Mouse (Mus musculus) WW6 (cell line): ENCODE results near the gene Spef1.
A peak's percentile ranks its signal among the peaks of the same experiment; 100 is the strongest.

Source experiments
- DNase-seq: peaks from one replicate; pipeline ENCODE4 v3.0.0-alpha.2; 2013; ENCODE audit warnings: low read depth, low spot score

Spef1 gene

DNA sequence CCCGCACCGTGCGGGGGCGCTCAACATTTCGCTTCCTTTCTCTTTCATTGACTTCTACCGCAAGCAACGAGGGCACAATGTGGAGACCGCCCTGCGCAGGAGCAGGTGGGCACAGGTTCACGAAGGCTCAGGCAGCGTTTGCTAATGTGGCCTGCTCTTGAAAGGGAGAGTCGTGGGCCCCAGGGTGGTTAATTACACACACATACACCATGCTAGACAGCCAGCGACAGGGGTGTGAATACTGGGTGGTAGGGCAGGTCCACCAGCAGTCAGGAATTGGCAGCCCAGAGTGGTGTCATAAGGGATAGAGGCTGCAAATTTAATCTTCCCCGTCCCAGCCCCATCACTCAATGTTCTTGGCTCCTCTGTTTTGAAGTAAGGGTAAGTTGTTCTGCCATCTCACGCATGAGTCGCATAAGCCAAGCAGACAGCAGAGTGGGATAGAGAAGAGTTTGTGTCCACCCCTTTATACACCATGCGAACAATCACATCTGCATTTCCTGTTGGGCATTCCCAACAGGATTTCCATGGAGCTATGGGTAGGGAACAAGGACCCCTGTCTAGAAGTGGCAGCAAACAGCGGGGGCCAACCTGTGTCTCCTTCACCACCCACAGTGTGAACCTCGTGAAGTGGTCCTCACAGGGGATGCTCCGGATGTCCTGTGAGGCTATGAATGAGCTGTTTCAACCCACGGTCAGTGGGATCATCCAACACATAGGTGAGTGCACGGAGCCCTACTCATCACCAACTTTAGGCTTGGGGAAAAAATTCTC is 43.9 kb downstream of the Spef1 start:
- DNase-seq = no peak

DNA sequence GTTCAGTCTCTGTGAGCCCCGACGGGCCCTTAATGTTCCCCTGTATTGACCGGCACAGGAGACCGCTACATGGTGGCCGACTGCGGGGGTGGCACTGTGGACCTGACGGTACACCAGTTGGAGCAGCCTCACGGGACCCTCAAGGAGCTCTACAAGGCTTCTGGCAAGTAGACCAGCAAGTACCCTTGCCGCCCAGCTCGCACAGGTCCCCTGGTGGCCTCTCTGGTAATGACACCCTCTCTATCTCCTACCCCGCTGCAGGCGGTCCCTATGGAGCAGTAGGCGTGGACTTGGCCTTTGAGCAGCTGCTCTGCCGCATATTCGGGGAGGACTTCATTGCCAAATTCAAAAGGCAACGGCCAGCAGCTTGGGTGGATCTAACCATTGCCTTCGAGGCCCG is 44.5 kb downstream of the Spef1 start:
- peak; percentile 74 for DNase-seq

DNA sequence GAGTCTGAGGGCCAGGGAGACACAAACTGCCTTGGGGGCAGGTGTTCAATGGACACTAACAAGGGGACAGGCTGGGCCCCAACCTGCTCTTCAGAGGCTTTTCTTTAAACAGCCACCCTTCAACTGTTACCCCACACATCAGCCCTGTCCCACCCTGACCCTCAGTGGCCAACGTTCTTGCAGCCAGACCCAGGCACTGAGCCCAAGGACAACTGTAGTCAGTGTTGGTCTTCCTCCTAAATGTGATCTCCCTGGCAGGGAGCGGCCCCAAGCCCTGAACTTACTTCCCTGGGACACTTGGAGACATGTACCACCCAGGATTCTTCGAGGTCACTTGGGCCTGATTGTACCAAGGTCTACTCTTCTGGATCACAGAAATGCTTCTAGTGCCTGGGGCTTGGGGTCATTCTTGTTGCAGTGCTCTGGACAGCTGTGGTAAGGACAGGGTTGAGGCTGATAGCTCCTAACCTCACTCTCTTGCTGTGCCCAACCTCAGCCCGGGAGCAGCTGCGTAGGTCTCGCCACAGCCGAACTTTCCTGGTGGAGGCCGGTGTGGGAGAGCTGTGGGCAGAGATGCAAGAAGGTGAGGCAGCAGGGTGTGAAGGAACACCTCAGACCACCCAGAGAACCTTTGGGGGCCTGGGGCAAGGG is 45.6 kb downstream of the Spef1 start:
- DNase-seq = no peak

DNA sequence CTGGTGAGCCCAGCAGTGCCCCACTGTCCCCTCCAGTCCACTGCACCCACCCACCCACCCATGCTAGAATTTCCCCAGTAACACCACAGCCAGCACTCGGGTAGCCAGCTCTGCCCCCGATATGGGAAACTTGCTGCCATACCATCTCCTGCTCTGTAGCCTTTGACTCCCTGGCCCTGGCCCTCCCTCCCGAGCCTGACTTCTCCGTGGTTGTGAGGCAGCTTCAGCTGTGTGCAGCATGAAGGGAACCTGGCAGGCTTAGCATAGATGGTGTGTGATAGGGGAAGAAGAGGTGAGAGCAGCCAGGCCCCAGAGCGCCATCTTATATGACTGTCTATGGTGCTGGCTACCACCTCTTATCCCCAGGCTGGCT is 46.6 kb downstream of the Spef1 start:
- no peak for DNase-seq

DNA sequence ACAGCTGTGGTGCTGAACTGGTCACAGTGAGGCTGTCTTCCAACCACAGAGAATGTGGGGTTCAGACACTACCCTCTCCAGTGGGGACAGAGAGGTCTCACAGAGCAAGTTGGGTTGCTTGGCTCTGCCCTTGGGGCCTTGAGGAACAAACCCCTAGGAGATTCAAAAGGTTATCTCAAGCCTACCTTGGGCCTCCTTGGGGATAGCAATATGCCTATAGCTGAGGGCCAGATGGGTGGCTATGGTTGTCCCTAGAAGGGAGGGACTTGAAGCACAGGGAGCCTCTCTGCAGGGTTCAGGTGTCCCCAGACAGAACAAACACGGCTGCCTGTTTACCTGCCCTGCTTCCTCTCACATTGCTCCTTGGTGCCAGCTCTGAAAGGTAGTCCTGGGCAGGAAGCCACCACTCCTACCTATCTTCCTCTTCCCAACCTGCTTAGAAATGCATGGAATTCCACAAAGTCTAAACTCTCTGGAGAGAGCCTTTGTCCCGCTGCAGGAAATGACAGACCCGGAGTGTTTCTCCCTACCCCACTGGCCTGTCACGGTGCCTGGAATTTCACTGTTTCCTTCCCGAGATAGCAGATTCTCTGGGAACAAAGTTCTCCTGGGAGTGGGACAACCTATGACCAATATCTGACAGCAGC is 47.1 kb downstream of the Spef1 start:
- DNase-seq = no peak

DNA sequence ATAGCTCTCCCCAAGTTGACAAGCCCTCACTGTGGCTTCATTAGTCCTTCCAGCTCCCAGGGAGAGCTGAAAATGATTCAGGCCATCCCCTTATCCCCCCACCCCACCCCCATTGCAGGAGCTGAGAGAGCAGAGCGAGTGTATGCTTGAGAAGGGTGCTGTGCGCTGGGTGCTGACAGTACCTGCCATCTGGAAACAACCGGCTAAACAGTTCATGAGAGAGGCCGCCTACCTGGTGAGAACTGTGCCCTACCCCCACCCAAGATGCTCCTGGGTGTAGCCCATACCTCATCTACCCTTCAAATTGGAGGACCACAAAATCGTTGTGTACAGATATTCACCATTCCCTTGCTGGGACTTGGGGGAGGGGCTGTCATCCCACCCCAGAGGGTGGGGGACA is 47.8 kb downstream of the Spef1 start:
- DNase-seq = no peak

DNA sequence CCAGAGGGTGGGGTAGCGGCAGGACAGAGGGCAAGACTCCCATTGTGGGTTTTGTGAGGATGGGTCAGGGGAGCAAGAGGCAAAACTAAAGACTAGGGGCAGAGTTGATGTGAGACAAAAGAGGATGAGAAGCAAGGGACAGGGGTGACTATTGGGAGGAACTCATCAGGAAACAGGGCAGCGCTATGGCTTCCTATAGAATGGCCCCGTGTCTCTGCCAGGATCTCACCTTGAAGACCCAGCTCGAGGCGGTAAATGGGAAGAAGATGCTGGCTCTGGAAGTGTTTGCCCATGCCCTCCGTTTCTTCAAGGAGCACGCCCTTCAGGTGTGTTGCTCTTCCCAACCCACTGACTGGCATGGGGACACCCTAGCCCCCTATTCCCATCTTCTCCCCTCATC is 48.3 kb downstream of the Spef1 start:
- no peak for DNase-seq

DNA sequence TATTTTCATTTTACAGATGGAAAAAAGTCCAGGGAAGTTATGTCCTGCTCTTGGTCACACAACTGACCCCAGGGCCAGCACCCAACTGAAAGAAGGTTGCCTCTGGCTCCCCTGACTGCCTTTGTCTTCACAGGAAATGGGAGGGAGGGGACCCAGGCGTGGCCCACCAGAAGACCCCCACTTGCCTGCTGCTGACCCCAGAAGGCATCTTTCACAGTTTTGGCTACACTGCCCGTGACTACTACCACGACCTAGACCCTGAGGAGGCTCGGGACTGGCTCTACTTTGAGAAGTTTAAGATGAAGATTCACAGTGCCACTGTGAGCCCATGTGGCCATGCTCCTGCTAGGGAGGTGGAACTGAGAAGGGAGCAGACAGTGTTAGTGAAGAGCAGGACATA is 48.8 kb downstream of the Spef1 start:
- no peak for DNase-seq

DNA sequence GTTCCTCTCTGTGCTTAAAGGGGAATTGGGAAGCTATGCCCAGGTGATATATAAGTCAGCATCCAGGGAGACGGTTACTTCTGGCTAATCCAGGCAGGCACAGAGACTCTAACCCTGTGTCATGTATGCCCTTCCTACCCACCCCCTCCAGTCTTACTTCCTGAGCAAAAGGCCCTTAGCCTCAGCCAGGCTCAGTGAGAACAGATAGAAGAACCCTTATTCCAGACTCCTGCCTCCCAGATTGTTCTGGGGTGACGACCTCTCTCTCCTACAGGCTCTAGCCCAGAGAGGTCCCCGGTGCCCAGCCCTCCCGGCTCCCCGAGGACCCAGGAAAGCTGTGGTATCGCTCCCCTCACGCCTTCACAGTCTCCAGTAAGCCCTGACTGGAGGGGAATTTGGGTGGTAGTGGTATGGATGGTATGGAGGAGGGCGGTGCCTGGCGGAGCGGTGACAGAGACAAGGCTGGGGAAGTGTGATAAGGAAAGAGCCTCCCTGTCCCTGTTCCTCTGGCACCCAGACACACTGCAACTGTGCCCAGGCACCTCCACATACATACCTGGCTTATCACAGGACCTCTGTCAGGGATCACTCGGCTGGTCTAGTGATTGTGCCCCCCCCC is 51.5 kb downstream of the Spef1 start:
- DNase-seq = no peak

DNA sequence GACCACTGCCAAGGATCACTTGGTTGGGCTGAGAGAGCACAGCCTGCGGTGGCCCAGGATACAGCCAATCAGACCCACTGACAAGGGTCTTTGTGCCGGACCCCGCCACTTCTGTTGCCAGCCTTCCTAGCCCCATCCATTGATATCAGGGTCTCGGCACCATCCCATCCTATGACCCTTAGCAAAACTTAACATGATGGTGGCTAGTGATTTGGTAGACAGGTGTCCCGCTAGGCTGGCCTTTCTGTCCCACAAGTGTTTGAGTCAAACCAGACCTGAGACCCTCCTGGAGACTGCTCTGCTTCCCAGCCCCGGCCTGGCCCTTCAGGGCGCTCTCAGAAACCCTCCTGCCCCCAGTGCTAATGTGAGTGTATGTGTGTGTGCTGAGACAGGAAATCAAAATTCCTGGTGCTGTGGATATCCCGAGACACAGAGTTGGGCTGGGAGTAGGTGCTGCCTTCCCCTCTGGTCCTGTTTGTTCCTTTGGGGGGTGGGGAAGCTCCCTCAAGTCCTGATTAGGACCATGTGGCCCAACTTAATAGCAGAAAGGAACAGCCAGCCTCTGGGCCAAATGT is 52.2 kb downstream of the Spef1 start:
- no peak for DNase-seq

DNA sequence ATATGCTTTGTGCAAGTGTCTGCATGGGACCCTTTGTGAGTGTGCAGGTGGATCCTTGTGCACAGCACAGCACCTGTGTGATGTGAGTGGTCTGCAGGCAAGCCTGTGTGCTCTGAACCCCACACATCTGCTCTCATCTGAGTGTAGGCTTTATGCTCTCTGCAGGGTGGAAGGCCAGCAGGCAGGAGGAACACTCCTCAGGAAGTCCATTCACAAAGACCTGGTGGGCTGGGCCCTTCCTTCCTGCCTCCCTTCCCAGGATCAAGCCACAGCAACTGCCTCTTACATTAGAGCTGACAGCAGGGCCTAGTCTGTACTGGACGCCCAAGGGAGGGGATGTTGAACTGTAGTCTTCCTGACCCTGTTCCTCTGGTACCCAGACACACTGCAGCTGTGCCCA is 52.7 kb downstream of the Spef1 start:
- no peak for DNase-seq

DNA sequence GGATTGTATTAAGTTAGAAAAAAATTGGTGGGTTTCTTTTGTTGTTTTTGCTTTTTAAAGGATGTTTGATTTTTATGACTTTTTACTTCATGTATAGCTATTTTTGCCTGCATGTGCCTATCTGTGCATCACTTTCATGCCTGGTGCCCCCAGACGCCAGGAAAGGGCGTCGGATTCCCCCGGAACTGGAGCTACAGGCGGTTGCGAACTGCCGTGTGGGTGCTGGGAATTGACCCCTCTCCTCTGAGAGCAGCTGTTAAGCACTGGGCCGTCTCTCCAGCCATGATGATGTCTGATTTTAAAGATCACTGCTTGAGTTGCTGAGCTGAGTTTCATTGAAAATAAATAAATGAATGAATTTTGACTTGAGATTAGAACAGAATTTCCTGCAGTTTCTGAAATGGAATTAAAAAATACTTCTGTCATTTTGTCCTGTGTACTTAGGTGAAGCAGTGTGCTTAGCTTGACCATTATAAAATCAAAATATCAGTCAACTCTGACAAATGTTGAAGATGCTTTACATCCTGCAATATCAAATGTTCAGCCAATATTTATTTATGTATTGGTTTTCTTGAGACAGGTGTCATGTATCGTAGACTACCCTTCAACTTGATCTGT is 54.0 kb downstream of the Spef1 start, which contains the start of gene Gm11037:
Gene Gm11037, plus strand, starts transcription at position 568 of the 618 bp plus-strand sequence.
- DNase-seq = no peak

DNA sequence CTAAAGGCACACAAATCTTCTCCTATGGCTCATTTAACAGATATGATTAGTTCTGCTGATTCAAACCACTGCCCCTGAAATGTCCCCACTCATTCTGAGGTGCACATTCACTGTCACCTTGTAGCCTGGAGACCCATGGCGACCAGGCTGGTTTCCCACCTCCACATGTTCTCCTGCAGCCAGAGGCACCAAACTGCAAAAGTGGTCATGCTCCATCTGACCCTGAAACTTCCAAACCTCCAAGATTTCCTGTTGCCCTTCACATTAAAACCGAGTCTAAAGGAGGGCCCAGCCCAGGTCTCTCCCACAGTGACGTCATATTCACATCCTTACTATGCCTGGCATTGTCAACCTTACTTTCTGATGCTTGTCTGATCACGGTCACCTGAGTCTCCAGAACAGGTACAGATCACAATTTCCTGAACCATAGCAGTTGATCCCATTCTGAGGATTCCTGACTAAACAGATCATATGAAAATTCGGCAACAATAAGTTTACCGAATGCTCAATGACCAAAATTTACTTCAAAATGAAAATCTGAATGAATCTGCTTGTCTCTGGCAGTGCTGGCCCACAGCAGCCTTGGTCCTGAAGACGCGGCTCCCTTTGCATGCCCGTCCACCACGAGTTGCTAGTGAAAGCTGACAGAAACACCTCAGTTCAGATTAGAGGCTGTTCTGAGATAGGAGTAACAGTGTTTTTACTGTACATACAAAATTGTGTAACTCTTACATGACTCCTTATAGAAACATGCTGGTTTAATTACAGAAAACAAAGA is 54.8 kb downstream of the Spef1 start:
- no peak for DNase-seq

DNA sequence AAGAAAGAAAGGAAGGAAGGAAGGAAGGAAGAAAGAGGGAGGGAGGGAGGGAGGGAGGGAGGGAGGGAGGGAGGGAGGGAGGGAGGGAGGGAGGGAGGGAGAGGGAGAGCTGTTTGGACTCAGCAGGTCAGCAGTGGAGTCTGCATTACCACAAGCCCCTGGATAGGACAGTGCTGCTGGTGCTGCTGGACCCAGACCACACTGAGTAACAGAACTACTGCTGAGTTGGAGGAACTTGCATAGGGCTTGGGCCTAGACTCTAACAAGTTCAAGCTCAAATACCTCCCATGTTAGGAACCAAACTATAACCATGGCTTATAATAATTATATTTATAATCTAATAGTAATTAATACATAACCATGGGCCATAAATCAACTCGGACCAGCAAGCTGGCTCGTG is 56.2 kb downstream of the Spef1 start:
- DNase-seq = no peak

DNA sequence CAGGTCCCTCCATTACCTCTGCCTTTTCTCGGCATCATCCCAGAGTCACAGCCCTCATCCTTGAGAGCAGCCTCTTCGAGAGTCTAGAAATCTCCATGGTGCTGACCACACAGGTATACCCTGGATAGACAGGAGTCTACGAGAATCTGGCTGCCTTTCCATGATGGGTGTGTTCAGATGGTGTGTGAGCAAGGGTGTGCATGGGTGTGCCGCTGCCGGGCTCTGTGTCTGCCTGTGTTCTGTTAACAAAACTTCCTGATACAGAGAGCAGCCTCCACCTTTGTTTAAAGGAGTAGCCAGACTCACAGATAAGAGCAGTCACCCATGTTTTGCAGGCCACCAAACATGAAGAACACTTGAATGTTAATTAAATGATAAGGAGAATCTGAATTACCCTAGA is 57.2 kb downstream of the Spef1 start:
- DNase-seq = no peak

DNA sequence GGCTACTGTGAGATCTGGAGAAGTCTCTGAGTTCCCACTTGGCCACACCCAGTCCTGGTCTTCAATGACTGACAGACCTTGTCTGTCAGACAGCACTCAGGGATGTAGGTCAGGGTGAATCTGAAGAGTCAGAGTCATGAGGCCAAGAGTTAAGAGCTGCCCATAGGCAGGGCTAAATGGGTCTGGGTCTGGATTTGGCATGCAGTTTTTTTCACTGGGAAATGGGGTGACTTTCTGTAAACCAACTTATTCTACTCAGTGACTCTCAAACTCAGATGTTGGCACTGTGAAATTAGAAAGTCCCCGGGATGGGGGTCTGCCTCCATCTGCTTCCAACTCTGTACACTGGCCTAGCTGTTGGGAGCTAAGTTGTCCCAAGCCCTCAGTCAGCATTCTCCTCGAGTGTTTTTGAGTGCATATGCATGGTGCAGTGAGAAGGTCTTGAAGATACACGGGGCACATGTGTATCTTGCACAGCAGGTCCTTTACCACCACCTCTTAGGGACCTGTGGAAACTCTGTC is 58.4 kb downstream of the Spef1 start:
- DNase-seq = no peak

DNA sequence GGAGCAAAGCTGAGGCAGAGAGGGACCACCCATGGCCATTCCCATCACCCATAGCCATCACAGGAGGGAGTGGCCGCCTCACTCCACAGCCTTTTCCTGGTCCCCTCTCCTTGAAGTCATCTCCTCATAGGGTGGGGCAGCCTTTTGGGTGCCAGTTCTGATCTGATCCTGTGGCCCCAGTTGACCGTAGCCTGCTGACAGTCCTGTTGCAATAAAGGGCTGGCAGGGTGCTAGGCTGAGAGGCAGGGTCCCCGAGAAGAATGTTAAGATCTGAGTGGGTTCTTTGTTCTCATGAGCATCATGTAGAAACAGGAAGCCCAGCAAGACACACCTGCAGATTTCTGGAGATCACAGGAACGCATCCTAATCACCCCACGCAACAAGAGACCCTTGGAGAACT is 58.9 kb downstream of the Spef1 start:
- DNase-seq = no peak

DNA sequence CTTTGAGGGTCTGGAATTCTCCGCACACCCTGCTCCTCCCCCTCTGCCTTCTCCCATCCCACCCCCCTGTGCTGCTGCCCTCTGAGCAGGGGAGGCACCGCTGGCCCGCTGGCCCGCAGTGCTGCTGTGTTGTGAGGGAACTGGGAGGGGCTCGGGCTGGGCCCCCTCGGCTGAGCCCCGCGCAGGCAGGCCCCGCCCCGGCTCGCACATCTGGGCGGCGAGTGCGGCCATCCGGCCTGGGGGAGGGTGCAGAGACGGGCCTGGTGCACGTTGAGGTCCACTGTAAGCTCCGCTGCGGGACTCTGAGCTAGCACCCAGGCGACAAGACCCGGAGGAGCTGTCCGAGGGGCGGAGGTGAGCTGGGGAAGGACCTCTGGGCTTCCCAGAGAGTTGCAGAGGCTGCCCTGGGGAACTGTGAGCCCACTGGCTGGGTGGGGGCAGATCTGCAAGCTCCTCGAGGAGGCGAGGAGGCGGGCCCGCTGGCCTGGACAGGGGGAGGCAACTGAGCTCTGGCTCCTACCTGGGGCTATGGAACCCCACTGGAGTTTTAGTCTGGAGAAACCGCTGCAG is 59.8 kb downstream of the Spef1 start, which contains the start of gene Hspa12b:
Gene Hspa12b, plus strand, starts transcription at position 120 of the 570 bp plus-strand sequence.
- DNase-seq = no peak

DNA sequence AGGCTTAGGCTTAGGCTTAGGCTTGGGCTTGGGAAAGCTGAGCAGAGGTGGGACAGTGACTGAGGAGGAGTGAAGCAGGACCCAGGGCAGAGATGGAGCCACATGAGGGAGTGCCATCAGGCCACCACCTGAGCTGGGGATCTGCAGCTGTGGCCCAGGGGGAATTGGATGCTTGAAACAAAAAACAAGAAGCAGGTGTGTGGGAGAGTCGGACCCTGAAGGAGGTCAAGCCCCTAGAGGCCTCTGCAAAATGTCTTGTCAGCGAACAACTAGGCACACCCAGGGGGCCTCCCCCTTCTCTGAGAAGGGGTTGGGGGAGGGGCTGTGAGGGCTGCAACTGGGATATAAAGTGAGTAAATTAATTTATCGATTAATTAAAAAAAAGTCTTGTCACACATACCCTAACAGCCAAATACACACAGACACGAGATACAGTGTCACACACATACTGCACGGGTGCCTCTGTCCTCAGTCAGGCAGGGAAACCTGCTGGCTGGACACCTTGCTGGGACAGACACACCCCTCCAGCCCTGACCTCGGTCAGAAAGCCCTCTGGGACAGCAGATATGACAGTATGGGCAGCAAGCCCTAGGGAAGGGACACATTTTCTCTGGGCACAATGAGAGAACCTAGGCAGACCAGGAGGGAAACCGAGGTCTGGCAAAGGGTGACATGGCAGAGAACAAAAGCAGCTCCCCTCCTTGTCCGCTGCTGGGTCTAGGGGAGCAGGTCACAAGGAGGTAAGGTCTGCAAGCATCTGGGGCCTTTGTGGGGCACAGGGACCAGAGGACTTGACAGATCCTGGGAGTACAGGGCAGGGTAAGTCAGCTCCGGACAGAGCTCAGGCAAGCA is 60.9 kb downstream of the Spef1 start:
- DNase-seq = no peak
